Mouse (Mus musculus) cerebellum, postnatal 36 days (tissue): ENCODE data around the gene Abhd12b.
"Not testable (repeated sequence)": the region's sequence is repeated elsewhere in the genome, so short reads cannot be mapped to it uniquely, and the experiment has no call there.

Source experiments
- DNase-seq, 2 experiments: peaks; one replicate each; pipeline ENCODE4 v3.0.0; 2021 to 2022; ENCODE audit warnings: mixed read lengths in 2 of 2

The Abhd12b gene

DNA sequence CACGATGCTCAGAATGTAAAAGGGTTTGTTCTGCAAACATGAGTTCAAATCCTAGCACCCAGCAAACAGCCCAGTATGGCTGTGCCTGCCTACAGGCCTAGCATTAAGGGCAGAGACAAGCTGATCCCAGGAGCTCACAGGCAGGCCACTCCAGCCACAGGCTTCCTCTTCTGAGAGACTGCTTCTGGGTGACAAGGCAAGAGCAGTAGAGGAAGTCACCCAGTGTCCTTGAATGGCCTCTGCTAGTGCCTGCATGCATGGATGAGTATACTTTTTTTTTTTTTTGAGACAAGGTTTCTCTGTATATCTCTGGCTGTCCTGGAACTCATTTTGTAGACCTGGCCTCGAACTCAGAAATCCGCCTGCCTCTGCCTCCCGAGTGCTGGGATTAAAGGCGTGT, 13.4 kb upstream of the Abhd12b start:
- no peak for DNase-seq

DNA sequence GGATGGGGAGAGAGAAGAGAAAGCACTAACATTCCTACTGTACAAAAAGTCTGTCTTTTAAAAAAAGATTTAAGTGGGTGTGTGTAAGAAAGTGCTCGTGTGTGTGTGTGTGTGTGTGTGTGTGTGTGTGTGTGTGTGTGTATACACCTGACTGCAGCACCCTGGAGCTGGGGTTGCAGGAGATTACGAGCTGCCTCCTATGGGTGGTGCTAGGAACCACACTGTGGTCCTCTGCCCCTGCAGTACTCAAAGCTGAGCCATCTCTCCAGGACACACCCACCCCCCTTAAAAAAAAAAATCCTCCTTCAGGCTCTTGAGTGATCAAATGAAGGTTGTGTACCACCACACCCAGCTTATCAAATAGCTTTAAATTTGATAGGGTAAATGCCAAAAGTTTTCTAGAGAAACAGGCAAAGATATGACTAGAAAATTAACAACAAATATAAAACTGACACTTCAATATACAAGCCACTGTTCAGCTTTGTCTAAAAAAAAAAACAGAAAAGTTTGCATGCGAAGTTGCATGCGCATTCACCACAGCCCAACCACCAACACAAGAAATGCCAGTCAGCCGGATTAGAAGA, 12.9 kb upstream of the Abhd12b start:
- DNase-seq: no peak

- DNase-seq: not testable (repeated sequence)
Observed at GRCm38 (mm10) chr12:70144106-70144587, 9.8 kb upstream of the Abhd12b start.

DNA sequence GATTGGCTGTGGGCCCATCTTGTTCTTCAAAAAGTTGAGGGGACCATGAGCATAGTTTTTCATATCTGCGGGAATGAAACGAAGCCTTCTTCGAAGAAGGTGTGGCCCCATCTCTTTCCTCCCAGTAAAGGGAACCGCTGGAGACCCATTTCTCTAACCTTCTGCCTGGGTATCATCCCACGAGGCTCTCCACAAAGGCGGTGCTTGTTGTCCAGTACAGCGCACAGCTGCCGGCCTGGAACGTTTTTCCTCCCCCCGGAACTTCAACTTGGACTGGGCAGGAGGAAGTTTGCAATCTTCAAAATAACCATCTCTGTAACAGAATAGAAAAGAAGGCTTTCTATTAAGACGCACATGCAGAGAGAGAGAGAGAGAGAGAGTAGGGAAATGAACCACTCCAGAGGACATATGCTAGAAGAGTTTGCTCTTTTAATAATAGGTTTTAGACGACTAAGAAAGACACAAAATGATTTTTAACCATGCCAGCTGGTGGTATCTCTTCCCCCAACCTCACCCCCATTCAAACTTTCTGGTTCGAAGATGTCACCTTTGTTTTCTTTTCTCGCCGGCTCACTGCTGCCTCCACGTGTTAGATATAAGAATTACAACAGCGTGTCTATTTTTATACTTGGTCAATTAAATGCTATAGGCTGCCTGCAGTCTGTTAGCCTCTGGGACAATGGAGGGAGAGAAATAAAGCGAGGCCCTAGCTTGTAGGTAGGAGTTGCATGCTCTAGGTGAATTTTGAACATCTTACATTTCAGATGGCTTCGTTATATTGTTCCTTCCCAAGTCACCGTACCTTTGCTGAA, 9.1 kb upstream of the Abhd12b start:
- DNase-seq: peak; percentile 43 to 73

GRCm38 (mm10) chr12:70145586-70145985, 8.4 kb upstream of the Abhd12b start:
- no peak for DNase-seq

- DNase-seq: no peak
Observed at GRCm38 (mm10) chr12:70147986-70148630, 5.8 kb upstream of the Abhd12b start.

DNA sequence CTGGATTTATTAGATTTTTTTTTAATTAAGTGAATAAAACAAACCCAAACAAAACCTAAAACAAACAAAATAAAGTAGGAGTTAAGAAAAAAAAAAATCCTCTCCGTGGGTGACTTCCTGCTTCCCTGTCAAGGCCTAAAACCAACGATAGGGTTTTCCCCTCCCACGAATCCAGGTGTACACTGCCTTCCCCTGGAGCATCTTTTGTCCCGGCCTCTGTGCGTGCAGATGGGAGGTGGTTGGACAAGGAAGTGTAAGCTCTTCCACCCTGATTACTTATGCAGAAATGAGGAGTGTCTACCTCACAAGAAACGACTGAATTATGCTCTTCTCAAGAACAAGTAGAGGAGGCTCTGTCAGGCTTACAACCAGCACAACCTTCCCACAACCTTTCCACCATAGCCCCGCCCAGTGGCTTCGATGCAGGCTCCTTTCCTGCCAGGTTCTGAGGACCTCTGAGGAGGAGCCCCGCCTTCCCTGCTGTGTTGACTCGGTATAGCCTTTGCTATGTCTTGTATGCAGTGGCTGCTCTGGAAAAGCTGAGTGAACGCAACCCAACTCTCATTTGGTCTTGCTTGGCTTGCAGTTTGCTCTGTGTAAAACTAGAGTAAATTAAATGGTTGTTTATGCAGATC, 5.2 kb upstream of the Abhd12b start:
- DNase-seq: no peak

- no peak for DNase-seq
Observed at GRCm38 (mm10) chr12:70156222-70156621, 2.3 kb downstream of the Abhd12b start.

GRCm38 (mm10) chr12:70157292-70158066, 3.5 kb downstream of the Abhd12b start:
- no peak for DNase-seq

DNA sequence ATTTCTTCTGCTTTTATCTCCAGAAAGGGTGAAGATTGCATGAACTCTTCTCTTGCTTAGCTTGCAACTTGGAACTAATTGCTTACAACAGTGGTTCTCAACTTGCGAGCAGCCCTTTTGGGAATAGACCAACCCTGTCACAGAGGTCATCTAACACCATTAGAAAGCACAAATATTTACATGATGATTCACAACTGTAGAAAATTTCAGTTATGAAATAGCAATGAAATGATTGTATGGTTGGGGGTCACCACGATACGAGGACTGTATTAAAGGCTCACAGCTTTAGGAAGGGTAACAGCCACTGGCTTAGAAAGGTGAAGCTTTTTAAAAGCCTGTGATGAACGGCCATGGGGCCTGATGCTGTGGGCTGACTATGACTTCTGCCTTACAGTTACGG, 7.1 kb downstream of the Abhd12b start:
- DNase-seq: no peak

DNA sequence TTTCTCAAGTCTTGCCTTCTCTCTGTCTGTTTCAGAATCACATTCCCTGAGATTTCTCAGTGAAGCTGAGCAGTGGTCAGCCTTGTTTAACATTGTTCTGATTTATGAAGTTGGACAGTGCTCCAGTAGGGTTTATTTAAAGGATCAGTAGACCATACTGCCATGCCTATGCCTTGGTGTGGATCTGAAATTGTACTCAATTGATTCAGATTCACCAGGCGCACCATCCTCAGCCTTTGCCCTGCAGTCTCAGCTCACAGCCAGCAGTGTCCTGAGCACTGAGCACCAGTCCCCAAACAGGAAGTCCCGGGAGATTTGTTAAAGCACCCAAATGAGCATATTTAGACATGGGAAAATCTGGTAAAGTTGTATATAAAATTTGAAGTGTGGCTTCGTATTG, 10.8 kb downstream of the Abhd12b start:
- no peak for DNase-seq

DNA sequence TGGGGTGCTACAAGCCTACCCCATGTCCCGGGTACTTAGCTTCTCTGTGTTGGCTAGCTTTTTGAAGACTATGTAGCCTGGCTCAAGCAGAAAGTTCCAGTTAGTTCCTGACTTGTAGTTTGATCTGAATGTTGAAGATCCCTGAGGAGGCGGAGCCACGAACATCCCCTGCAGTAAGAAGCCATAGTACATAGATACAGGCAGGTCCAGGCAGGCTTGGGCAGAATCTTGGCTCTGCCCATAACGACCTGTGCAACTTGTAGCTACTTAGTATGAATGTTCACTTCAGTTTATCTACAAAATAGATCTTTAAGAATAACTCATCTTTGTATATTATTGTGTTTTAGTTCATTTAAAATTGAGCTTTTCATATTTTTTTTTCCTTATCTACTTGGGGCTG, 14.0 kb downstream of the Abhd12b start:
- DNase-seq: no peak

DNA sequence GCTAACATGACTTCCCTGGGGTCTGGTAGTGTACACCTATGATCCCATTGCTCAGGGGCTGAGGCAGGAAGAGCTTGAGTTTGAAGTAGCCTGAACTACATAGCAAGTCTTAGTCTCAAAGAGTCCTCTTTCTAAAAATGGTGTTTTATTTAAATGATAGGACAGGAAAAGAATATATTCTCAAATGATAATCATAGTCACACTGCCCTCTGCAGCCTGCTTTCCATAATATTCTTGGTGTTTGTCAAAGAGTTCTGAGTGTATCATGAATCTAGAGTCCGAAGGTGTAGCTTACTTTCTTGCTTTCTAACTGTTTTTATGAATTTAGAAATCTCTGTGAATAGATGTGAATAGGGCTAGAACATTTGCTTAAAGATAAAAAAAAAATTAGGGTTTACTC, 16.0 kb downstream of the Abhd12b start:
- DNase-seq: no peak

DNA sequence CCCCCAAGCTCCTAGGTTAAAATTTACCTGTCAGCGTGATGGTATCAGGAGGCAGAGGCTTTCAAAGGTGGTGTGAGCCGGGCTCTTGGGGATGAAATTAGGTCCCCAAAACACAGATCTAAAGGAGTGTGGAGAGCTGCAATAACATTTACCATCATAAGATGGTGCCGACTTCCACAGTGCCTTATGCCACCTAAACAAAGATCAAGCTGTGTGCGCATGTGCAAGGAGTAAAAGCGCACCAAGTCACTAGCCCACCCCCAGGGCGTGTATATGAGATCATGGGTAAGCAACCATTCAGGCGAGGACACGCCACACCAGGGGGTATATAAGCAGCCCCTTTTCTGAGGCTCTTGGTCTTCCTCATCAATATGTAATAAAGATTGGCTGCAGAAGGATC, 29.6 kb downstream of the Abhd12b start:
- DNase-seq: not testable (repeated sequence)

- DNase-seq: peak; percentile 20 to 29
Observed at GRCm38 (mm10) chr12:70184173-70184783, 30.3 kb downstream of the Abhd12b start.

GRCm38 (mm10) chr12:70192267-70192727, 38.4 kb downstream of the Abhd12b start:
- DNase-seq: peak; percentile 10 to 16

- no peak for DNase-seq
Observed at GRCm38 (mm10) chr12:70195426-70195825, 41.5 kb downstream of the Abhd12b start.

GRCm38 (mm10) chr12:70196341-70196740, 42.4 kb downstream of the Abhd12b start:
- DNase-seq: no peak

GRCm38 (mm10) chr12:70201926-70202529, 48.1 kb downstream of the Abhd12b start:
- no peak for DNase-seq

GRCm38 (mm10) chr12:70204433-70204832, 50.5 kb downstream of the Abhd12b start:
- DNase-seq: no peak

GRCm38 (mm10) chr12:70208214-70208613, 54.3 kb downstream of the Abhd12b start:
- no peak for DNase-seq
